Mouse (Mus musculus) cerebellum, adult 11 months (tissue): ENCODE results near the gene Rpl21.

Source experiments
- DNase-seq: peaks from one replicate; pipeline ENCODE4 v3.0.0; 2022

Gene Rpl21

GRCm38 (mm10) chr5:146834959-146835358 is 2.3 kb downstream of the Rpl21 start:
- DNase-seq, result no peak

GRCm38 (mm10) chr5:146837967-146838720 is 5.5 kb downstream of the Rpl21 start:
- DNase-seq, result no peak

- no peak for DNase-seq
Measured at GRCm38 (mm10) chr5:146838836-146839648, 6.4 kb downstream of the Rpl21 start.

GRCm38 (mm10) chr5:146839760-146840159 is 7.1 kb downstream of the Rpl21 start:
- DNase-seq, result no peak

- no peak for DNase-seq
Measured at GRCm38 (mm10) chr5:146840422-146840821, 7.7 kb downstream of the Rpl21 start.

- no peak for DNase-seq
Measured at GRCm38 (mm10) chr5:146841301-146841700, 8.6 kb downstream of the Rpl21 start.

- DNase-seq, result no peak
Measured at GRCm38 (mm10) chr5:146841996-146842395, 9.3 kb downstream of the Rpl21 start.

- no peak for DNase-seq
Measured at GRCm38 (mm10) chr5:146844301-146844941, 11.7 kb downstream of the Rpl21 start.

GRCm38 (mm10) chr5:146844945-146845365 is 12.3 kb downstream of the Rpl21 start, which contains the start of gene Rasl11a:
Gene Rasl11a, plus strand, starts transcription at chr5:146845071.
- peak; percentile 59 for DNase-seq

- DNase-seq, result no peak
Measured at GRCm38 (mm10) chr5:146846489-146846888, 13.8 kb downstream of the Rpl21 start.

- DNase-seq, result no peak
Measured at GRCm38 (mm10) chr5:146848936-146849582, 16.4 kb downstream of the Rpl21 start.

GRCm38 (mm10) chr5:146856106-146856505 is 23.4 kb downstream of the Rpl21 start:
- DNase-seq, result no peak

- DNase-seq, result no peak
Measured at GRCm38 (mm10) chr5:146857620-146858019, 24.9 kb downstream of the Rpl21 start.

GRCm38 (mm10) chr5:146858772-146859171 is 26.1 kb downstream of the Rpl21 start:
- DNase-seq, result no peak

- DNase-seq, result no peak
Measured at GRCm38 (mm10) chr5:146859246-146859645, 26.6 kb downstream of the Rpl21 start.

GRCm38 (mm10) chr5:146860222-146860998 is 27.7 kb downstream of the Rpl21 start:
- DNase-seq, result no peak

- DNase-seq, result no peak
Measured at GRCm38 (mm10) chr5:146861588-146861987, 28.9 kb downstream of the Rpl21 start.

- DNase-seq, result no peak
Measured at GRCm38 (mm10) chr5:146865511-146865910, 32.8 kb downstream of the Rpl21 start.

GRCm38 (mm10) chr5:146866277-146866676 is 33.6 kb downstream of the Rpl21 start:
- DNase-seq, result no peak

- DNase-seq, result no peak
Measured at GRCm38 (mm10) chr5:146867246-146867945, 34.7 kb downstream of the Rpl21 start.

GRCm38 (mm10) chr5:146867946-146868314 is 35.2 kb downstream of the Rpl21 start:
- no peak for DNase-seq
